Mouse (Mus musculus): ENCODE data around the gene Ttf2. TPM values are rescaled to one million over a fixed set of nuclear protein-coding genes. Genes with fewer than 3 reads are reported as not detected.

Ttf2 gene
- polyA plus RNA-seq, 1 experiment from 2014 or later, result 3.3 TPM

DNA sequence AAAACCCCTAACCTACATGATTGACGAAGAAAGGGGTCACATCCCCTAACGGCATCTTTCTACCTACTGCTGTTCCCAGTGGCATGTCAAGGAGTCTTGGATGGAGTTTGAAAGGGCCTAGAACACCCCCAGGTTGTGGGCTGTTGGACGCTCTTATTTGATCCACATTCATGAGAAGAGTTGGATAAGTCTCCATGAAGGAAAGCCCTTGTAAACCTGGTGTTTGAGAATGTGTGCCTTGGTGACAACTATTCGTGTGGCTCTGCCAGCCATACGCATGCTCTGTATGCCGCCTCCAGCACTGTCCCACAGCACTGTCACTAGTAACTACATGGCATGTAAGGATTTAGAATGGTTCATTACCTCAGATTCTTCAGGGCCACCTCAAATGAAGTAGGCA is 33.3 kb downstream of the Ttf2 start:
- TF ChIP-seq EP300 (IDR thresholded peaks at IDR 0.05; ENCODE audit: low read depth) (no peak), CTCF (IDR thresholded peaks at IDR 0.05; ENCODE audit: low read depth) (no peak)
- ATAC-seq, result no peak
- Histone ChIP-seq H3K4me2 (ENCODE audit: low read depth, low read length) (no peak overlapping the region), H3K36me3 (replicated peaks; ENCODE audit: insufficient read depth, low read length) (peaks cover 28% of the 10 kb centered on the region), H3K9me3 (ENCODE audit: low read length) (no peaks in the 10 kb centered on the region), H3K4me1 (ENCODE audit: insufficient read depth) (no peaks in the 10 kb centered on the region), H3K9ac (replicated peaks) (no peak overlapping the region), H3K27me3 (ENCODE audit: insufficient read depth, low read length) (no peaks in the 10 kb centered on the region), H3K27ac (ENCODE audit: low read depth) (no peak overlapping the region), H3K4me3 (ENCODE audit: low read depth, low read length) (no peak overlapping the region)
- WGBS (ENCODE audit: insufficient replicate concordance), result 92% methylated on average over 6 of the region's 6 CpGs
- DNase-seq, result no peak

- DNase-seq, result no peak
- WGBS (ENCODE audit: insufficient replicate concordance), result 80% methylated on average over 6 of the region's 6 CpGs
- Histone ChIP-seq H3K4me1 (ENCODE audit: insufficient read depth) (no peaks in the 10 kb centered on the region), H3K27ac (ENCODE audit: low read depth) (no peak overlapping the region), H3K4me3 (ENCODE audit: low read depth, low read length) (no peak overlapping the region), H3K9ac (replicated peaks) (no peak overlapping the region), H3K9me3 (ENCODE audit: low read length) (no peaks in the 10 kb centered on the region), H3K36me3 (replicated peaks; ENCODE audit: insufficient read depth, low read length) (peaks cover 22% of the 10 kb centered on the region), H3K4me2 (ENCODE audit: low read depth, low read length) (no peak overlapping the region), H3K27me3 (ENCODE audit: insufficient read depth, low read length) (no peaks in the 10 kb centered on the region)
- TF ChIP-seq EP300 (IDR thresholded peaks at IDR 0.05; ENCODE audit: low read depth), result no peak
- TF ChIP-seq CTCF (IDR thresholded peaks at IDR 0.05; ENCODE audit: low read depth), result no peak
- ATAC-seq, result no peak
Measured at GRCm38 (mm10) chr3:100935521-100935920, 33.9 kb downstream of the Ttf2 start.

DNA sequence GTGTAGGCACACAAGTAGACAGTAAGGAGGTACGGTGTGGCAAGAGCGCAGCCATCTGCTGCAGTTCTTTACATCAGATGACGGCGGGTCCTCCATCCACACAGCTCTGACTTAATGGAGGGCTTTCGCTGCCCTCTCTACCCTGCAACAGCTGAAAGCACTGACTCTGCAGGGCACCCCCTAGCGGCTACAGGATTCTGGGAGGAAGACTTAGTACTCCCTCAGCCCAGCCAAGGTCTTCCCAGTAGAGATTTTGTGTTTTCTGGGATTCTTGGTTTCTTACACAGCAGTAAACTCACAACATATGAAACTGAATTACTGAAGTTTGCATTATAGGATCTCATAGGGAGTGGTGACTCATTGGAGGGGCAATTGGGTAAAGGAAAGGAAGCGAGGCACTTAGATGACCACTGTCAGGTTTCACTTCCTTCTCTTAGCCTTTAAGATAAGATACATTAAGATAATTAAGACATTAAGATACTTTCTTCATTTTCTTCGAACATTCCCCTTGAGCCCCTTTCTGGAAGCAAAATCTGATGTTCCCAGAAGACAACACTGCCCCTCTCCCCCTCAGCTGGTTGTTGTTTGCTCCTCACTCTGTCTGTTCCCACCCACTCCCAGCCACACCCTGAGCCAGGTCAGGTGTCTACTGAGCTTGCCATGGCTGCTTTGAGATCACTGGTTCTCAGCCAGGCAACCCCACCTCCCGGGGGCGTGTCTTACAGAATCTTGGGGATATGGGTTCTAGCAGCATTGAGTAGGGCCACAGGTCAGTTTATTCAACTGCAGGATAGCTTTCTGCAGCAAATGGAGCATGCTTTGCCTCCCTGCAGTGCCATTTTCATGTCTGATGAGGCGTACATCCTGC is 37.2 kb downstream of the Ttf2 start:
- no peaks in the 10 kb centered on the region; the same call in 1 of the 2 replicates for H3K36me3 ChIP-seq (replicated peaks; ENCODE audit: insufficient read depth, low read length)
- H3K27me3 ChIP-seq (ENCODE audit: insufficient read depth, low read length), result no peaks in the 10 kb centered on the region
- no peak for DNase-seq
- H3K4me3 ChIP-seq (ENCODE audit: low read depth, low read length), result no peak overlapping the region
- ATAC-seq, result no peak
- H3K9ac ChIP-seq (replicated peaks), result no peak overlapping the region
- H3K4me2 ChIP-seq (ENCODE audit: low read depth, low read length), result no peak overlapping the region
- no peaks in the 10 kb centered on the region for H3K4me1 ChIP-seq (ENCODE audit: insufficient read depth)
- H3K27ac ChIP-seq (ENCODE audit: low read depth), result no peak overlapping the region
- no peaks in the 10 kb centered on the region for H3K9me3 ChIP-seq (ENCODE audit: low read length)
- WGBS (ENCODE audit: insufficient replicate concordance), result 73% methylated on average over 11 of the region's 11 CpGs
- TF ChIP-seq CTCF (IDR thresholded peaks at IDR 0.05; ENCODE audit: low read depth), result peak; percentile 36
- no peak for TF ChIP-seq EP300 (IDR thresholded peaks at IDR 0.05; ENCODE audit: low read depth)

- H3K36me3 ChIP-seq (replicated peaks; ENCODE audit: insufficient read depth, low read length), result no peaks in the 10 kb centered on the region; the same call in 1 of the 2 replicates
- no peak for DNase-seq
- H3K9me3 ChIP-seq (ENCODE audit: low read length), result no peaks in the 10 kb centered on the region
- H3K4me2 ChIP-seq (ENCODE audit: low read depth, low read length), result no peak overlapping the region
- no peaks in the 10 kb centered on the region for H3K27me3 ChIP-seq (ENCODE audit: insufficient read depth, low read length)
- H3K9ac ChIP-seq (replicated peaks), result no peak overlapping the region
- 86% methylated on average over 23 of the region's 23 CpGs for WGBS (ENCODE audit: insufficient replicate concordance)
- no peak for ATAC-seq
- H3K4me3 ChIP-seq (ENCODE audit: low read depth, low read length), result no peak overlapping the region
- no peak for TF ChIP-seq CTCF (IDR thresholded peaks at IDR 0.05; ENCODE audit: low read depth)
- TF ChIP-seq EP300 (IDR thresholded peaks at IDR 0.05; ENCODE audit: low read depth), result no peak
- H3K27ac ChIP-seq (ENCODE audit: low read depth), result no peak overlapping the region
- H3K4me1 ChIP-seq (ENCODE audit: insufficient read depth), result no peaks in the 10 kb centered on the region
Measured at GRCm38 (mm10) chr3:100931332-100932076, 38.0 kb downstream of the Ttf2 start.

GRCm38 (mm10) chr3:100925176-100925575 is 44.3 kb downstream of the Ttf2 start:
- no peak for TF ChIP-seq EP300 (IDR thresholded peaks at IDR 0.05; ENCODE audit: low read depth)
- TF ChIP-seq CTCF (IDR thresholded peaks at IDR 0.05; ENCODE audit: low read depth), result no peak
- Histone ChIP-seq H3K4me2 (ENCODE audit: low read depth, low read length) (no peak overlapping the region), H3K9me3 (ENCODE audit: low read length) (no peaks in the 10 kb centered on the region), H3K36me3 (replicated peaks; ENCODE audit: insufficient read depth, low read length) (no peaks in the 10 kb centered on the region), H3K4me3 (ENCODE audit: low read depth, low read length) (no peak overlapping the region), H3K27ac (ENCODE audit: low read depth) (no peak overlapping the region), H3K4me1 (ENCODE audit: insufficient read depth) (peaks cover 10% of the 10 kb centered on the region), H3K9ac (replicated peaks) (no peak overlapping the region), H3K27me3 (ENCODE audit: insufficient read depth, low read length) (no peaks in the 10 kb centered on the region)
- 88% methylated on average over 16 of the region's 16 CpGs for WGBS (ENCODE audit: insufficient replicate concordance)
- DNase-seq (no peak), ATAC-seq (no peak)

- 66% methylated on average over 6 of the region's 6 CpGs for WGBS (ENCODE audit: insufficient replicate concordance)
- no peak for TF ChIP-seq CTCF (IDR thresholded peaks at IDR 0.05; ENCODE audit: low read depth)
- no peak for TF ChIP-seq EP300 (IDR thresholded peaks at IDR 0.05; ENCODE audit: low read depth)
- ATAC-seq (no peak), DNase-seq (no peak)
- H3K36me3 ChIP-seq (replicated peaks; ENCODE audit: insufficient read depth, low read length), result no peaks in the 10 kb centered on the region
- H3K4me3 ChIP-seq (ENCODE audit: low read depth, low read length), result no peak overlapping the region
- H3K4me1 ChIP-seq (ENCODE audit: insufficient read depth), result peaks cover 10% of the 10 kb centered on the region
- H3K27me3 ChIP-seq (ENCODE audit: insufficient read depth, low read length), result no peaks in the 10 kb centered on the region
- H3K9ac ChIP-seq (replicated peaks), result no peak overlapping the region
- H3K9me3 ChIP-seq (ENCODE audit: low read length), result no peaks in the 10 kb centered on the region
- H3K27ac ChIP-seq (ENCODE audit: low read depth), result no peak overlapping the region
- H3K4me2 ChIP-seq (ENCODE audit: low read depth, low read length), result no peak overlapping the region
Measured at GRCm38 (mm10) chr3:100924065-100924732, 45.3 kb downstream of the Ttf2 start.

All from liver, postnatal 0 days (tissue).